Mouse (Mus musculus) bone marrow macrophage, adult 2 months (primary cell): ENCODE measurements around the gene Gm20388. TPM values are rescaled to one million over a fixed set of nuclear protein-coding genes. Genes with fewer than 3 reads are reported as not detected.

ENCODE experiments used
- H3K27ac ChIP-seq: 2 replicates; pipeline ENCODE4 v1.5.1; 2012; ENCODE audit warnings: low read depth, low read length; ENCODE audit not compliant: insufficient read depth
- H3K4me1 ChIP-seq: 2 replicates; pipeline ENCODE4 v1.6.1; 2012; ENCODE audit warnings: low read length; ENCODE audit not compliant: control insufficient read depth, insufficient read depth
- H3K4me3 ChIP-seq: 2 replicates; pipeline ENCODE4 v1.5.1; 2012; ENCODE audit warnings: mild to moderate bottlenecking, low read length, moderate library complexity; ENCODE audit not compliant: insufficient read depth
- CTCF ChIP-seq: IDR thresholded peaks from 2 replicates; pipeline ENCODE4 v1.5.1; 2012; ENCODE audit warnings: low read depth, mild to moderate bottlenecking, low read length, moderate library complexity
- POLR2A ChIP-seq: IDR thresholded peaks from 2 replicates; pipeline ENCODE4 v1.6.1; 2012; ENCODE audit warnings: mild to moderate bottlenecking, low read depth, low read length, borderline replicate concordance
- polyA plus RNA-seq: library from polyadenylated mRNA; stranded (reverse); fragments of >200 nt; gene quantifications from 2 replicates; pipeline ENCODE4 v1.2.4, GENCODE M21; 2012; ENCODE audit not compliant: missing spikeins, insufficient read depth, insufficient read length

Gene Gm20388
- polyA plus RNA-seq, 1 experiment: 32.7 TPM

GRCm38 (mm10) chr8:122341790-122342189 lies 2431.1 kb downstream of the Gm20388 start:
- Histone ChIP-seq H3K4me3 (no peak overlapping the region), H3K4me1 (peaks cover 13% of the 10 kb centered on the region), H3K27ac (no peak overlapping the region)
- TF ChIP-seq CTCF (no peak), POLR2A (no peak)

- peaks cover 14% of the 10 kb centered on the region for H3K4me1 ChIP-seq
- no peak overlapping the region for H3K27ac ChIP-seq
- TF ChIP-seq POLR2A (no peak), CTCF (no peak)
- no peak overlapping the region for H3K4me3 ChIP-seq
Measured at GRCm38 (mm10) chr8:122342362-122342761, 2431.7 kb downstream of the Gm20388 start.

GRCm38 (mm10) chr8:122342806-122343209 lies 2432.2 kb downstream of the Gm20388 start:
- TF ChIP-seq POLR2A (no peak), CTCF (no peak)
- Histone ChIP-seq H3K27ac (no peak overlapping the region), H3K4me3 (no peak overlapping the region), H3K4me1 (peaks cover 18% of the 10 kb centered on the region)

GRCm38 (mm10) chr8:122343341-122343740 lies 2432.7 kb downstream of the Gm20388 start:
- Histone ChIP-seq H3K27ac (no peak overlapping the region), H3K4me1 (peaks cover 23% of the 10 kb centered on the region), H3K4me3 (peak overlapping the region; percentile 26; the same call in 1 of the 2 replicates)
- no peak for TF ChIP-seq POLR2A
- TF ChIP-seq CTCF: no peak

- Histone ChIP-seq H3K27ac (no peak overlapping the region), H3K4me3 (peak overlapping the region; percentile 26; the same call in 1 of the 2 replicates), H3K4me1 (peaks cover 24% of the 10 kb centered on the region)
- TF ChIP-seq POLR2A: no peak
- no peak for TF ChIP-seq CTCF
Measured at GRCm38 (mm10) chr8:122343758-122344157, 2433.1 kb downstream of the Gm20388 start.

- Histone ChIP-seq H3K4me3 (no peak overlapping the region), H3K27ac (no peak overlapping the region), H3K4me1 (peaks cover 24% of the 10 kb centered on the region)
- TF ChIP-seq CTCF (no peak), POLR2A (no peak)
Measured at GRCm38 (mm10) chr8:122344219-122344618, 2433.6 kb downstream of the Gm20388 start.

- H3K27ac ChIP-seq: peak overlapping the region; percentile 44
- peaks cover 24% of the 10 kb centered on the region for H3K4me1 ChIP-seq
- H3K4me3 ChIP-seq: no peak overlapping the region
- TF ChIP-seq CTCF: no peak
- no peak for TF ChIP-seq POLR2A
Measured at GRCm38 (mm10) chr8:122345181-122346095, 2434.8 kb downstream of the Gm20388 start.

- Histone ChIP-seq H3K4me3 (no peak overlapping the region), H3K4me1 (peaks cover 22% of the 10 kb centered on the region), H3K27ac (0 out of 2 replicates have a peak overlapping the region, but pooled peaks have one; percentile 2)
- no peak for TF ChIP-seq CTCF
Measured at GRCm38 (mm10) chr8:122347811-122348552, 2437.3 kb downstream of the Gm20388 start.

GRCm38 (mm10) chr8:122349357-122350297 lies 2439.0 kb downstream of the Gm20388 start:
- no peak for TF ChIP-seq POLR2A
- TF ChIP-seq CTCF: no peak
- H3K4me1 ChIP-seq: peaks cover 20% of the 10 kb centered on the region
- H3K4me3 ChIP-seq: no peak overlapping the region
- H3K27ac ChIP-seq: no peak overlapping the region
